Mouse (Mus musculus) heart, postnatal 0 days (tissue): ENCODE measurements around the gene Chic2.

Source experiments
- CTCF ChIP-seq: IDR thresholded peaks from 2 replicates; pipeline ENCODE4 v1.5.1; 2016; ENCODE audit warnings: antibody characterized with exemption, control low read depth, low read depth
- EP300 ChIP-seq: IDR thresholded peaks from 2 replicates; pipeline ENCODE4 v1.6.1; 2016; ENCODE audit warnings: antibody characterized with exemption, low read depth

- TF ChIP-seq EP300 (no peak), CTCF (no peak)
Observed at GRCm38 (mm10) chr5:75045371-75045770, 797 bp upstream of the Chic2 start.
